Mouse (Mus musculus): ENCODE results near the gene Endov. TPM values are rescaled to one million over a fixed set of nuclear protein-coding genes. Genes with fewer than 3 reads are reported as not detected.
A peak's percentile ranks its signal among the peaks of the same experiment; 100 is the strongest.

The Endov gene
- polyA plus RNA-seq, 1 experiment from 2014 or later, result 22.2 TPM

- H3K9me3 ChIP-seq (replicated peaks), result no peaks in the 10 kb centered on the region
- no peak overlapping the region for H3K4me3 ChIP-seq
- no peak overlapping the region for H3K27ac ChIP-seq
- ATAC-seq (ENCODE audit: low FRiP score), result no peak
- H3K36me3 ChIP-seq, result peaks cover 46% of the 10 kb centered on the region
- 93% methylated on average over 4 of the region's 4 CpGs for WGBS
- H3K4me1 ChIP-seq, result peaks cover 37% of the 10 kb centered on the region
- H3K4me2 ChIP-seq (replicated peaks), result no peak overlapping the region
- H3K9ac ChIP-seq, result no peak overlapping the region
- H3K27me3 ChIP-seq, result no peaks in the 10 kb centered on the region; the same call in 1 of the 2 replicates
Measured at GRCm38 (mm10) chr11:119506386-119506785, 15.2 kb downstream of the Endov start.

- Histone ChIP-seq H3K27ac (no peak overlapping the region), H3K27me3 (no peaks in the 10 kb centered on the region; the same call in 1 of the 2 replicates), H3K9ac (no peak overlapping the region), H3K9me3 (replicated peaks) (no peaks in the 10 kb centered on the region), H3K36me3 (peaks cover 32% of the 10 kb centered on the region), H3K4me2 (replicated peaks) (no peak overlapping the region), H3K4me3 (no peak overlapping the region), H3K4me1 (peaks cover 45% of the 10 kb centered on the region)
- 89% methylated on average over 8 of the region's 8 CpGs for WGBS
- no peak for ATAC-seq (ENCODE audit: low FRiP score)
Measured at GRCm38 (mm10) chr11:119507772-119508171, 16.6 kb downstream of the Endov start.

- Histone ChIP-seq H3K27ac (peak overlapping the region; percentile 82), H3K9me3 (replicated peaks) (no peaks in the 10 kb centered on the region), H3K4me1 (peaks cover 56% of the 10 kb centered on the region), H3K27me3 (no peaks in the 10 kb centered on the region; the same call in 1 of the 2 replicates), H3K9ac (no peak overlapping the region), H3K36me3 (peaks cover 26% of the 10 kb centered on the region), H3K4me2 (replicated peaks) (no peak overlapping the region), H3K4me3 (no peak overlapping the region)
- WGBS, result 38% methylated on average over 5 of the region's 5 CpGs
- peak; percentile 67 for ATAC-seq (ENCODE audit: low FRiP score)
Measured at GRCm38 (mm10) chr11:119509165-119509776, 18.1 kb downstream of the Endov start.

- Histone ChIP-seq H3K4me2 (replicated peaks) (no peak overlapping the region), H3K9ac (no peak overlapping the region), H3K27ac (peak overlapping the region; percentile 84), H3K36me3 (peaks cover 4% of the 10 kb centered on the region; the same call in 1 of the 2 replicates), H3K27me3 (no peaks in the 10 kb centered on the region; the same call in 1 of the 2 replicates), H3K4me1 (peaks cover 76% of the 10 kb centered on the region), H3K4me3 (no peak overlapping the region), H3K9me3 (replicated peaks) (no peaks in the 10 kb centered on the region)
- no peak for ATAC-seq (ENCODE audit: low FRiP score)
- 51% methylated on average over 9 of the region's 9 CpGs for WGBS
Measured at GRCm38 (mm10) chr11:119513038-119513659, 22.0 kb downstream of the Endov start.

GRCm38 (mm10) chr11:119514108-119514860 lies 23.1 kb downstream of the Endov start:
- Histone ChIP-seq H3K27me3 (no peaks in the 10 kb centered on the region; the same call in 1 of the 2 replicates), H3K4me3 (no peak overlapping the region), H3K4me2 (replicated peaks) (peak overlapping the region; percentile 44), H3K9ac (peak overlapping the region; percentile 33; the same call in 1 of the 2 replicates), H3K27ac (peak overlapping the region; percentile 84), H3K36me3 (no peaks in the 10 kb centered on the region), H3K9me3 (replicated peaks) (no peaks in the 10 kb centered on the region), H3K4me1 (peaks cover 65% of the 10 kb centered on the region)
- 39% methylated on average over 16 of the region's 16 CpGs for WGBS
- peak; percentile 9 for ATAC-seq (ENCODE audit: low FRiP score)

- Histone ChIP-seq H3K4me2 (replicated peaks) (peak overlapping the region; percentile 44), H3K27ac (peak overlapping the region; percentile 84), H3K9me3 (replicated peaks) (no peaks in the 10 kb centered on the region), H3K27me3 (no peaks in the 10 kb centered on the region; the same call in 1 of the 2 replicates), H3K4me1 (peaks cover 58% of the 10 kb centered on the region), H3K36me3 (no peaks in the 10 kb centered on the region), H3K4me3 (peak overlapping the region; percentile 16), H3K9ac (peak overlapping the region; percentile 33; the same call in 1 of the 2 replicates)
- WGBS, result 3% methylated on average over 21 of the region's 21 CpGs
- ATAC-seq (ENCODE audit: low FRiP score), result peak; percentile 75
Measured at GRCm38 (mm10) chr11:119514967-119515636, 24.0 kb downstream of the Endov start.

GRCm38 (mm10) chr11:119515823-119516676 lies 24.9 kb downstream of the Endov start:
- Histone ChIP-seq H3K4me1 (peaks cover 49% of the 10 kb centered on the region), H3K27ac (peak overlapping the region; percentile 84), H3K9ac (no peak overlapping the region; the same call in 1 of the 2 replicates), H3K36me3 (no peaks in the 10 kb centered on the region), H3K27me3 (no peaks in the 10 kb centered on the region), H3K9me3 (replicated peaks) (no peaks in the 10 kb centered on the region), H3K4me3 (no peak overlapping the region), H3K4me2 (replicated peaks) (no peak overlapping the region)
- WGBS, result 63% methylated on average over 16 of the region's 16 CpGs
- peak; percentile 31 for ATAC-seq (ENCODE audit: low FRiP score)

- Histone ChIP-seq H3K27ac (0 out of 2 replicates have a peak overlapping the region, but pooled peaks have one; percentile 2), H3K4me2 (replicated peaks) (no peak overlapping the region), H3K4me3 (no peak overlapping the region), H3K9ac (no peak overlapping the region), H3K36me3 (no peaks in the 10 kb centered on the region), H3K27me3 (no peaks in the 10 kb centered on the region), H3K9me3 (replicated peaks) (no peaks in the 10 kb centered on the region), H3K4me1 (peaks cover 45% of the 10 kb centered on the region)
- 0 out of 2 replicates have a peak, but pooled peaks have one; percentile 7 for ATAC-seq (ENCODE audit: low FRiP score)
- WGBS, result 68% methylated on average over 12 of the region's 12 CpGs
Measured at GRCm38 (mm10) chr11:119516677-119517361, 25.7 kb downstream of the Endov start.

GRCm38 (mm10) chr11:119519387-119519786 lies 28.2 kb downstream of the Endov start:
- H3K9ac ChIP-seq, result no peak overlapping the region
- no peak for ATAC-seq (ENCODE audit: low FRiP score)
- H3K27ac ChIP-seq, result no peak overlapping the region
- H3K27me3 ChIP-seq, result no peaks in the 10 kb centered on the region
- H3K9me3 ChIP-seq (replicated peaks), result no peaks in the 10 kb centered on the region
- H3K4me3 ChIP-seq, result no peak overlapping the region
- H3K4me2 ChIP-seq (replicated peaks), result no peak overlapping the region
- peaks cover 29% of the 10 kb centered on the region for H3K4me1 ChIP-seq
- 100% methylated on average over 1 of the region's 1 CpGs for WGBS
- no peaks in the 10 kb centered on the region for H3K36me3 ChIP-seq

GRCm38 (mm10) chr11:119520005-119520712 lies 29.0 kb downstream of the Endov start:
- H3K27ac ChIP-seq, result no peak overlapping the region

More at GRCm38 (mm10) chr11:119520005-119520712, 29.0 kb downstream of the Endov start:
- Histone ChIP-seq H3K4me3 (no peak overlapping the region), H3K4me2 (replicated peaks) (no peak overlapping the region), H3K9ac (no peak overlapping the region), H3K36me3 (no peaks in the 10 kb centered on the region), H3K9me3 (replicated peaks) (no peaks in the 10 kb centered on the region), H3K27me3 (no peaks in the 10 kb centered on the region), H3K4me1 (peaks cover 24% of the 10 kb centered on the region)
- WGBS, result 69% methylated on average over 5 of the region's 5 CpGs
- no peak for ATAC-seq (ENCODE audit: low FRiP score)
